Mouse (Mus musculus): ENCODE measurements around the gene Tenm4.

GRCm38 (mm10) chr7:96903088-96903985 is 732.3 kb downstream of the Tenm4 start:
- no peak for TF ChIP-seq GATA1 (IDR thresholded peaks at IDR 0.05; ENCODE audit: borderline replicate concordance, low read length)
- no peak for TF ChIP-seq CTCF (IDR thresholded peaks at IDR 0.05; ENCODE audit: low read depth, low read length)
- TF ChIP-seq POLR2AphosphoS5 (IDR thresholded peaks at IDR 0.05; ENCODE audit: insufficient replicate concordance, low read depth, low read length) = no peak
- no peak for TF ChIP-seq GATA2 (IDR thresholded peaks at IDR 0.05; ENCODE audit: borderline replicate concordance, low read depth, low read length)
- no peak for TF ChIP-seq TAL1 (conservative IDR thresholded peaks at IDR 0.05; ENCODE audit: low read depth, low read length)

All from G1E (cell line).